Mouse (Mus musculus) stomach, embryonic 14.5 days (tissue): ENCODE measurements around the gene Ano10. TPM values are rescaled to one million over a fixed set of nuclear protein-coding genes. Genes with fewer than 3 reads are reported as not detected.
"Not testable (repeated sequence)": the region's sequence is repeated elsewhere in the genome, so short reads cannot be mapped to it uniquely, and the experiment has no call there.

Source experiments
- ATAC-seq: fragments of 200-750 bp; cut with Nextera tagmentation; 2 replicates; pipeline ENCODE4 v1.8.0; 2017; ENCODE audit warnings: low read depth, moderate TSS enrichment; ENCODE audit not compliant: insufficient number of reproducible peaks, insufficient read depth, low FRiP score
- H3K27ac ChIP-seq: fragments of 300-500 bp; sonication (generic); 2 replicates; pipeline ENCODE4 v1.5.1; 2014; ENCODE audit warnings: mild to moderate bottlenecking, low read length, moderate library complexity, mixed read lengths
- H3K27me3 ChIP-seq: fragments of 300-500 bp; sonication (generic); 2 replicates; pipeline ENCODE4 v1.6.1; 2014; ENCODE audit warnings: low read length, control low read depth, mixed read lengths; ENCODE audit not compliant: control insufficient read depth, insufficient read depth
- H3K36me3 ChIP-seq: fragments of 300-500 bp; sonication (generic); 2 replicates; pipeline ENCODE4 v1.6.1; 2014; ENCODE audit warnings: mild to moderate bottlenecking, control low read depth, low read length, moderate library complexity, mixed read lengths; ENCODE audit not compliant: control insufficient read depth, insufficient read depth
- H3K4me1 ChIP-seq: fragments of 300-500 bp; sonication (generic); 2 replicates; pipeline ENCODE4 v1.6.1; 2014; ENCODE audit warnings: low read length, control low read depth, mixed read lengths; ENCODE audit not compliant: control insufficient read depth, insufficient read depth
- H3K4me2 ChIP-seq: fragments of 300-500 bp; sonication (generic); replicated peaks from 2 replicates; pipeline ENCODE4 v1.6.1; 2014; ENCODE audit warnings: low read depth, low read length, control low read depth
- H3K4me3 ChIP-seq: fragments of 300-500 bp; sonication (generic); 2 replicates; pipeline ENCODE4 v1.5.1; 2014; ENCODE audit warnings: low read depth, low read length, control low read depth
- H3K9ac ChIP-seq: fragments of 300-500 bp; sonication (generic); replicated peaks from 2 replicates; pipeline ENCODE4 v1.6.1; 2014; ENCODE audit warnings: low read depth, mild to moderate bottlenecking, control low read depth, low read length, moderate library complexity, mixed read lengths
- H3K9me3 ChIP-seq: fragments of 300-500 bp; sonication (generic); 2 replicates; pipeline ENCODE4 v1.6.1; 2016; ENCODE audit warnings: low read depth, low read length, control low read depth; ENCODE audit not compliant: control insufficient read depth
- WGBS: fragments of 180-500 bp; shearing (Covaris S2); extraction: QIAGEN DNeasy Blood & Tissue Kit; methylation state at CpG from one replicate; pipeline ENCODE4 v1.1.7; 2014; 5-methylcytosine and 5-hydroxymethylcytosine counted together
- polyA plus RNA-seq: library from polyadenylated mRNA; unstranded; fragments of >200 nt; fragmentation: Nextera tagmentation; extraction: Ambion mirVana; gene quantifications from 2 replicates; pipeline ENCODE4 v1.2.1, GENCODE M21; 2014

Gene Ano10
- polyA plus RNA-seq, 1 experiment from 2014 or later = 46.0 TPM

- 85% methylated on average over 6 of the region's 6 CpGs for WGBS
- Histone ChIP-seq H3K27me3 (no peaks in the 10 kb centered on the region), H3K36me3 (peaks cover 4% of the 10 kb centered on the region), H3K4me3 (no peak overlapping the region), H3K4me2 (no peak overlapping the region), H3K27ac (no peak overlapping the region), H3K9ac (no peak overlapping the region), H3K4me1 (peaks cover 6% of the 10 kb centered on the region; the same call in 1 of the 2 replicates), H3K9me3 (no peaks in the 10 kb centered on the region)
- ATAC-seq = no peak
Observed at GRCm38 (mm10) chr9:122174723-122175122, 119.5 kb downstream of the Ano10 start.

DNA sequence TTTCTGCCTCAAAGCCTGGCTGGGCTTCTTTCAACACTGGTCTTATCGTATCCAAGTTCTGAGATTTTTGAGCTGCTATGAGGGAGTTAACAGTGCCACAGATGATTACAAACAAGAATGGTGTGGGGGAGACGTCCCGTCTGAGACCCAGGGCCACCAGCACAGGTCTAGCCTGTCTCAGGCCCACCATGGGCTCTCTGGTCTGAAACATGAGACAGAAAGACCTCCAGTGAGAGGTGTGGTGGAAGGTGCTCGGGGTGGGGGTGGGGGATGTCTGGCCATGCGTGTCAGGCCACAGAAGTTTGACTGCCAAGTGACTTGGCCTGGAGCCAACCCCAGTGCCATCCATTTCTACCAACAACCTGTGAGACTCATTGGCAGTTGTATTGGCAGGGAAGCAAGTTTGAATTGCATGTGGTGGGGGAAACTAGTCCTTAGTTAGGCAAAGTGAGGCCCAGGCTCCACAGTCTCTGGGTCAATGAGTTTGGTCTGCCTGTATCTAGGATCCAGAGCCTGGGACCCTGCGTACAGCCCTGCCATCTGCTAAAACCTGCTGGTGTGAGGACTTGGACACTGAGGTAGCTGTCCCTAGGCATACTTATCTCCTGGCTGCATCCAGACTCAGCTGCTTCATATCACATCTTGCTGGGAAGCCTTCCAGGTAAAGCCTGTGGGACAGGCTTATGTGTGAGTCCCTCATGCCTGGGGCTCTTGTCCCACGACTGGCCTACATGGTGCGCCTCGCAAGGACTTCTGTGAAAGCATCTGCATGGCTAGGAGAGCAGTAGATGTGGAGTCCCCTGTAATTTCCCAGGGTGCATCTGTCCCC lies 120.6 kb downstream of the Ano10 start:
- H3K36me3 ChIP-seq = peaks cover 4% of the 10 kb centered on the region
- H3K27ac ChIP-seq = no peak overlapping the region
- no peak overlapping the region for H3K9ac ChIP-seq
- no peak for ATAC-seq
- H3K9me3 ChIP-seq = no peaks in the 10 kb centered on the region
- H3K27me3 ChIP-seq = no peaks in the 10 kb centered on the region
- no peak overlapping the region for H3K4me2 ChIP-seq
- WGBS = 79% methylated on average over 9 of the region's 9 CpGs
- peaks cover 6% of the 10 kb centered on the region; the same call in 1 of the 2 replicates for H3K4me1 ChIP-seq
- H3K4me3 ChIP-seq = no peak overlapping the region

DNA sequence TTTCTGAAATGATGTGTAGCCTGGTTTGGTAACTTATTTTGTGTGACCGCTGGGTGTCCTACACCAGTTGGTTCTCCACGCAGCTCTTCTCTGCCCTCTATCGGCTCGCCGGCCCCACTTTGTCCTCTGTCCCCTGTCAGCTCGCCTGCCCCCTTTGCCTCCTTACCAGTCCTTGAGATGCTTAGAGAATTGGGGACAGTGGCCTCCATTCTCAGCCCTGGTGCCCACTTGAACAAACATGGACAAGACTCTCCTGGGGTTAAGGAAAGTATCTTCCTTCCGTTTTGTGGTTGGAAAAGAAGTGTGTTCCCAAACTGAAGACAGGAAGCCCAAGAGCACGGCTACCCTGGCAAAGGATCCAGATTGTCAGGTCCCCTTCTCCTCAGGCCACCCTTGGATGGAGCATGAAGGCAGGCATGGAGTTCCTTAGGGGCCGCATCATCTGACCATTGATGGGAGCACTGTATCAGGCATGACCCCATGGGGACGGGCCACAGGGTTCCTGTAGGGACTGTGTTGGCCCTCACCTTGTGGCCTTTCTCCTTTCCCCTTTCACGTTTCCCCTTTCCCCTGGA lies 121.5 kb downstream of the Ano10 start:
- no peak for ATAC-seq
- H3K27ac ChIP-seq = no peak overlapping the region
- 84% methylated on average over 11 of the region's 11 CpGs for WGBS

DNA sequence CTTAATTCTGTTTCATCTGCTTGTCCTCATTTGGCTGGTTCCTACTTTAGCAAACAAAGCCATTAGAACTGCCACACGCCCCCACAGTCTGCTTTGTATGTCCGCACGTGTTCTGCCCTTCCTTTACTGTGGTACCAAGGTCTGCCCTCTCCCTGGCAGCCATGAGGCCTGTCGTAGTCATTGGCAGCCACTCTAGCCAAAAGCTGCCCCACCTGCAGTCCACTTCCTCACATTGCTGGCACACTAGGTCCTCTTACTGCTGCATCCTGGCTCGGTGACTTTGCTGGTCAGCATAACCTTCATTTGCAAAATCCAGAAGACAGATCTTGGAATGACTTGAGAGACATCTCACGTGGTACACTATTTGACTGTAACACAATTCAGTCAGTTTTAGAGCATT lies 124.3 kb downstream of the Ano10 start:
- H3K36me3 ChIP-seq = peaks cover 16% of the 10 kb centered on the region
- no peak overlapping the region for H3K4me3 ChIP-seq
- H3K9ac ChIP-seq = no peak overlapping the region
- ATAC-seq = no peak
- H3K4me1 ChIP-seq = no peaks in the 10 kb centered on the region
- H3K4me2 ChIP-seq = no peak overlapping the region
- 91% methylated on average over 6 of the region's 6 CpGs for WGBS
- H3K27me3 ChIP-seq = no peaks in the 10 kb centered on the region
- H3K27ac ChIP-seq = no peak overlapping the region
- no peaks in the 10 kb centered on the region for H3K9me3 ChIP-seq

More for the DNA sequence above, 121.5 kb downstream of the Ano10 start:
- Histone ChIP-seq H3K36me3 (peaks cover 4% of the 10 kb centered on the region), H3K4me2 (no peak overlapping the region), H3K27me3 (no peaks in the 10 kb centered on the region), H3K4me3 (no peak overlapping the region), H3K4me1 (no peaks in the 10 kb centered on the region), H3K9me3 (no peaks in the 10 kb centered on the region), H3K9ac (no peak overlapping the region)

DNA sequence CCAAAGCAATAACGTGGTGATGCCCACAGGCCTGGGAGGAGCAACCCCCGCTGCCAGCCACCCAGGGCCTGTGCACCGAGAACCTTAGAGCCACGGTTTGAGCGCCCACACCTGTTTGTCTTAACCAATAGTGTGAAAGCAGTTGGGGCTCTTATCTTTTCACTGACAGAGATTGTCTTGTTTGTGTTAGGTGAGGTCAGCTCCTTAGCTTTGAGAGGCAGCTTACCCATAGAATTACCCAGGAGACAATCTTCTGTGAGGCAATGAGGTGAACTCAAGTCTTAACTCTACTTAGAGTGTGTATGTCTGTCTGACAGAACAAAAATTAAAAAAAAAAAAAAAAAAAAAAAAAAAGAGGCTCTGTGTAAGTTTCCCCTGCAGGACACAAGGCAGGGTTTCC lies 126.5 kb downstream of the Ano10 start:
- not testable (repeated sequence) for H3K9me3 ChIP-seq, H3K27me3 ChIP-seq, H3K27ac ChIP-seq, H3K4me3 ChIP-seq, H3K9ac ChIP-seq, H3K4me1 ChIP-seq, ATAC-seq, H3K4me2 ChIP-seq
- peaks cover 34% of the 10 kb centered on the region for H3K36me3 ChIP-seq
- WGBS = 74% methylated on average over 5 of the region's 5 CpGs

DNA sequence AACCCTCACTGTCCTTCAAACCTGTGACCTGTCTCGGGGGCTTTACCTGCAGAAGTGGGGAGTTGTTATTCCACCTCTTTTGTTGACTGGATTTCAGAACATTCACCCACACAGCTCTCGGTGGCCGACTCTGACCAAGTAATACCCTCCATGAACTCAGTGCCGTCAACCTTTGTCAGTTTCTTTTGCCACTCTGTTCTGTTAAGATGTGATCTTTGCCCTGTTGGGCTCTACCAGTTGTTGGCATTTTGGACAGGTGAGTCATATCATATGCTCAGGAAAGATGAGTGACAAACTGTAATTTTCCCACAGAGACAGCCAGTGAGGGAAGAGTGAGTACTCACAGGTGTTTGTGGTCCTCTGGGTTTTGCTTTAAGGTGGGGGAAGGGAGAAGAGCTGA lies 129.7 kb downstream of the Ano10 start:
- Histone ChIP-seq H3K4me3 (no peak overlapping the region), H3K36me3 (peaks cover 39% of the 10 kb centered on the region), H3K9ac (no peak overlapping the region), H3K4me1 (no peaks in the 10 kb centered on the region), H3K9me3 (no peaks in the 10 kb centered on the region), H3K27ac (no peak overlapping the region), H3K27me3 (no peaks in the 10 kb centered on the region), H3K4me2 (no peak overlapping the region)
- ATAC-seq = no peak
- WGBS = 87% methylated on average over 4 of the region's 4 CpGs

- no peak overlapping the region for H3K9ac ChIP-seq
- WGBS = 96% methylated on average over 14 of the region's 14 CpGs
- H3K4me1 ChIP-seq = no peaks in the 10 kb centered on the region
- H3K4me2 ChIP-seq = no peak overlapping the region
- H3K27ac ChIP-seq = no peak overlapping the region
- H3K36me3 ChIP-seq = peaks cover 17% of the 10 kb centered on the region
- no peak overlapping the region for H3K4me3 ChIP-seq
- ATAC-seq = no peak
- no peaks in the 10 kb centered on the region for H3K27me3 ChIP-seq
- no peaks in the 10 kb centered on the region for H3K9me3 ChIP-seq
Observed at GRCm38 (mm10) chr9:122157079-122157441, 137.2 kb downstream of the Ano10 start.

DNA sequence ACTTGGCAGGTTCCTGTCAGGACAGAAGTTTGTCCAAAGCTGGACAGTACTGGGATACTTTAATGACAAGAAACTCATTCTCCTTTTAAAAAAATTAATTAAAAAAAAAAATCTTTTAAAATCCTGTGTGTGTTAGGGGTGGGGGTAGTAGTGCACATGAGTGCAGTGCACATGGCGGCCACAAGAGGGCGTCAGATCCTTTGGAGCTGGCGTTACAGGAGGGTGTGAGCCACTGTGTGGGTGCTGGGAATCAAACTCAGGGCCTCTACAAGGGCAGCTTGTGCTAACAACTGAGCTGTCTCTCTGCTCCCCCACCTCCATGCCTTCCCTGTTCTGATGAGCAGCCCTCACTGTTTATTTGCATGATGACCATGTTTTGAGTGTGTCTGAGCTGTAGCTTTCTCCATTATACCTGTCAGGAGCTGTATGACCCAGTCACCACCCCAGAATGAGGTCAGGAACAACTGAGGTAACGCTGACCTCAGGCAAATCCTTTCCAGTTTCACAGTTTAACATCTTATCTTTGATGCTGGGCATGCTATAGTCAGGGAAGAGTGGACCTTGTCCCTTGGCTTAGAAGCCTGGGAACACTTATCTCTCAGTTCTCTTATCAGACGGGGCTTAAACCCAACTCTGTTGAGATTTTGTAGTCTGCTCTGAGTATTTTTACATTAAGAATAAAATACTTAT lies 137.7 kb downstream of the Ano10 start:
- no peak overlapping the region for H3K9ac ChIP-seq
- ATAC-seq = no peak
- no peaks in the 10 kb centered on the region for H3K9me3 ChIP-seq
- WGBS = 81% methylated on average over 5 of the region's 5 CpGs
- peaks cover 17% of the 10 kb centered on the region for H3K36me3 ChIP-seq
- H3K4me2 ChIP-seq = no peak overlapping the region
- no peaks in the 10 kb centered on the region for H3K27me3 ChIP-seq
- H3K27ac ChIP-seq = no peak overlapping the region
- H3K4me1 ChIP-seq = no peaks in the 10 kb centered on the region
- H3K4me3 ChIP-seq = no peak overlapping the region
